Mouse (Mus musculus): ENCODE measurements at regions not wholly inside any gene's neighbourhood (a gene's known extent, or its start where the extent isn't known, plus 50 kb on each side); places are given as distances from the start of the nearest gene placed in this dataset.

- peak; percentile 10 for DNase-seq (ENCODE audit: low spot score)
Observed at GRCm38 (mm10) chrX:128780411-128780810, 969.1 kb upstream of the Diaph2 start.

- DNase-seq (ENCODE audit: low spot score) = peak; percentile 7
Observed at GRCm38 (mm10) chrX:128784543-128784942, 965.0 kb upstream of the Diaph2 start.
